15 mouse cellular contexts compared by ENCODE assay signal in genomic region chr14:32915360-32915759, GRCm38 (mm10). TPM values are rescaled to one million over a fixed set of nuclear protein-coding genes. Genes with fewer than 3 reads are reported as not detected.
DNase-seq lines count a peak whose midpoint lies in the region; ATAC-seq and TF ChIP-seq lines count a peak whose summit lies in the region.
"Had no signal": no experiment of that assay in that cellular context is flagged by ENCODE, and none has a peak within 500 bp of the region (broad histone marks: within the 10 kb centered on the region; RNA-seq: fewer than 3 reads in every experiment).

No protein-coding gene starts in this region.

- H3K9ac ChIP-seq in liver, adult 2 months (ENCODE audit: low read depth, low read length) = no peak overlapping the region
- H3K9ac ChIP-seq in liver, embryonic 11.5 days (ENCODE audit: low read depth, low read length) = no peak overlapping the region
- H3K9ac ChIP-seq in intestine, embryonic 16.5 days (ENCODE audit: low read depth, low read length) = no peak overlapping the region
- H3K9ac ChIP-seq: hindbrain, embryonic 14.5 days; liver, embryonic 13.5 days had no signal

- H3K4me1 ChIP-seq in liver, adult 2 months (ENCODE audit: control insufficient read depth, insufficient read depth, low read length) = peaks cover 2% of the 10 kb centered on the region; the same call in 1 of the 2 replicates
- no peaks in the 10 kb centered on the region for H3K4me1 ChIP-seq in liver, embryonic 11.5 days (replicated peaks; ENCODE audit: control insufficient read depth, insufficient read depth, low read length)
- H3K4me1 ChIP-seq in intestine, embryonic 16.5 days (ENCODE audit: control insufficient read depth, insufficient read depth, low read length) = peaks cover 3% of the 10 kb centered on the region; the same call in 1 of the 2 replicates

- H3K36me3 ChIP-seq in liver, adult 2 months (ENCODE audit: control insufficient read depth, insufficient read depth, low read length) = no peaks in the 10 kb centered on the region
- no peaks in the 10 kb centered on the region for H3K36me3 ChIP-seq in liver, embryonic 11.5 days (ENCODE audit: control insufficient read depth, insufficient read depth, low read length)
- no peaks in the 10 kb centered on the region for H3K36me3 ChIP-seq in intestine, embryonic 16.5 days (ENCODE audit: control insufficient read depth, insufficient read depth, low read length)
- H3K36me3 ChIP-seq: liver, embryonic 13.5 days had no signal

- TF ChIP-seq POLR2A in liver, adult 2 months (IDR thresholded peaks at IDR 0.05; ENCODE audit: extremely low read depth, insufficient read depth, low read length) = no peak

- no peaks in the 10 kb centered on the region for H3K79me2 ChIP-seq in liver, adult 2 months (ENCODE audit: control insufficient read depth, insufficient read depth, low read length)

- no peak for ATAC-seq in liver, embryonic 11.5 days (replicated peaks; ENCODE audit: low FRiP score)
- peak; percentile 80 for ATAC-seq in intestine, embryonic 16.5 days
- ATAC-seq: activated CD4-positive, CD25-positive, alpha-beta regulatory T cell, adult 4 months had no signal

- H3K4me3 ChIP-seq in liver, adult 2 months (ENCODE audit: insufficient read depth, low read depth, low read length) = no peak overlapping the region
- no peak overlapping the region for H3K4me3 ChIP-seq in liver, embryonic 11.5 days (ENCODE audit: low read depth, low read length)
- H3K4me3 ChIP-seq in intestine, embryonic 16.5 days (ENCODE audit: low read length) = no peak overlapping the region
- H3K4me3 ChIP-seq: liver, embryonic 13.5 days had no signal

- H3K4me2 ChIP-seq in liver, embryonic 11.5 days = no peak overlapping the region
- H3K4me2 ChIP-seq in intestine, embryonic 16.5 days (ENCODE audit: low read depth, low read length) = no peak overlapping the region
- H3K4me2 ChIP-seq: hindbrain, embryonic 14.5 days; liver, embryonic 13.5 days had no signal

- H3K27me3 ChIP-seq in liver, adult 2 months (ENCODE audit: control insufficient read depth, insufficient read depth, low read length) = no peaks in the 10 kb centered on the region
- H3K27me3 ChIP-seq in liver, embryonic 11.5 days (replicated peaks; ENCODE audit: control insufficient read depth, insufficient read depth, low read length) = no peaks in the 10 kb centered on the region
- no peaks in the 10 kb centered on the region for H3K27me3 ChIP-seq in intestine, embryonic 16.5 days (replicated peaks; ENCODE audit: control insufficient read depth, insufficient read depth, low read length)
- H3K27me3 ChIP-seq: liver, embryonic 13.5 days had no signal

- no peak overlapping the region for H3K27ac ChIP-seq in liver, adult 2 months (replicated peaks; ENCODE audit: insufficient read depth, low read depth, low read length)
- H3K27ac ChIP-seq in liver, embryonic 11.5 days (ENCODE audit: low read depth, low read length) = no peak overlapping the region
- no peak overlapping the region for H3K27ac ChIP-seq in intestine, embryonic 16.5 days (ENCODE audit: low read length)
- H3K27ac ChIP-seq: hindbrain, embryonic 14.5 days had no signal

- TF ChIP-seq CTCF in liver, adult 2 months (IDR thresholded peaks at IDR 0.05; ENCODE audit: low read depth, low read length) = no peak

- WGBS in liver, adult 2 months = 12% methylated on average over 2 of the region's 2 CpGs
- WGBS in liver, embryonic 11.5 days = 59% methylated on average over 2 of the region's 2 CpGs
- WGBS in intestine, embryonic 16.5 days = 32% methylated on average over 2 of the region's 2 CpGs

- H3K9me3 ChIP-seq in liver, embryonic 11.5 days (ENCODE audit: control insufficient read depth, low read length) = no peaks in the 10 kb centered on the region
- H3K9me3 ChIP-seq in intestine, embryonic 16.5 days (ENCODE audit: control insufficient read depth, low read length) = no peaks in the 10 kb centered on the region
- H3K9me3 ChIP-seq: liver, embryonic 13.5 days had no signal

- DNase-seq in liver, adult 2 months (ENCODE audit: extremely low read depth, low read depth, low spot score) = peak; percentile 40
- DNase-seq in liver, embryonic 11.5 days (ENCODE audit: low spot score) = no peak
- DNase-seq in brain, adult 2 months (ENCODE audit: low read depth, low spot score) = peak; percentile 17
- DNase-seq in lung, postnatal 10 days = peak; percentile 59
- no peak for DNase-seq in retina, postnatal 1 day
- no peak for DNase-seq in layer of hippocampus, adult 11-12 months (ENCODE audit: low spot score)
- no peak for DNase-seq in left cerebral cortex, adult 8-10 months (ENCODE audit: low spot score in 2 of 2)
- DNase-seq: adrenal gland, postnatal 36 days; cerebellum, postnatal 25 days; gastrocnemius, postnatal 14 days; liver, embryonic 13.5 days had no signal

RNA-seq across cellular contexts. Expression of gene Vstm4, which starts 58.8 kb away (rescaled TPM):
- 0.92 and 1.3 TPM in 2 replicates for total RNA-seq in liver, adult 2 months (2014; rRNA removed)
- polyA plus RNA-seq in liver, adult 2 months (2012; rRNA removed) = 0.81 and 0.91 TPM in 2 replicates
- polyA plus RNA-seq in liver, embryonic 11.5 days (2014; fragmentation: Nextera tagmentation; extraction: Ambion mirVana) = 4.8 and 5.5 TPM in 2 replicates
- 26.6 and 28.3 TPM in 2 replicates for polyA plus RNA-seq in intestine, embryonic 16.5 days (2015; fragmentation: Nextera tagmentation; extraction: Ambion mirVana)
- total RNA-seq in left cerebral cortex, adult 8-10 months (2022) = 1 to 10 TPM; 2.9 to 4.2 (median 3.2) TPM
- total RNA-seq: neutrophil, adult 5-6 weeks had no signal

Comparison
In these comparisons a context has a peak if more than half of its experiments do, and no peak if none do; other contexts are left out.
1. DNase-seq: peak in liver, adult 2 months (single experiment), brain, adult 2 months (single experiment) and lung, postnatal 10 days (single experiment); none in liver, embryonic 11.5 days (single experiment), retina, postnatal 1 day (single experiment), layer of hippocampus, adult 11-12 months (single experiment) and left cerebral cortex, adult 8-10 months (0 of 2).